In the genomic region with DNA sequence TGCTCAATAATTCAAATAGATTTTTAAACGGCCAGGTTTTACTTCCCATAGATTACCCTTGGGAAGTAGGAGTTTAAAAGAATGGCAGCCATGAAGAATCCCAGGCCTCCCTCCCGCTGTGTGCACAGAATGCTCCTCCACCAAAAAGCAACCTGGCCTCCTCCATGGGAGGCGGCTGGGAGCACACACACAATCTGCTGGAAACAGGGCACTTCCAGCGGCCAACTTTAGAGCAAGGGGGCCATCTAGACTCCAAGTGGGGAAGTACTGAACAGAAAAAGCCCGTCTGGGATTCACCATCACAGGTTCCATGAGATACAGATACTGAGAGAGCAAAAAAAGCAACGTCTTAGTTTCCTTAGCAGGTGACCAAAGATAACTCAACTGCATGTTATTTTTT, we compare ENCODE assay signal across 8 mouse cellular contexts.
DNase-seq lines count a peak whose midpoint lies in the region; ATAC-seq lines count a peak whose summit lies in the region.

No protein-coding gene starts in this region.

- H3K9me3 ChIP-seq in limb, embryonic 11.5 days (ENCODE audit: control insufficient read depth, low read length), result no peaks in the 10 kb centered on the region
- H3K9me3 ChIP-seq in limb, embryonic 10.5 days (replicated peaks), result no peaks in the 10 kb centered on the region
- no peaks in the 10 kb centered on the region for H3K9me3 ChIP-seq in hindbrain, embryonic 13.5 days
- no peaks in the 10 kb centered on the region for H3K9me3 ChIP-seq in midbrain, embryonic 10.5 days (replicated peaks)

- H3K27me3 ChIP-seq in limb, embryonic 11.5 days (ENCODE audit: control insufficient read depth, insufficient read depth, low read length), result no peaks in the 10 kb centered on the region
- H3K27me3 ChIP-seq in limb, embryonic 10.5 days (ENCODE audit: low read depth, poor library complexity, severe bottlenecking), result no peaks in the 10 kb centered on the region
- H3K27me3 ChIP-seq in hindbrain, embryonic 13.5 days, result no peaks in the 10 kb centered on the region
- H3K27me3 ChIP-seq in midbrain, embryonic 10.5 days (ENCODE audit: low read depth, poor library complexity, severe bottlenecking), result no peaks in the 10 kb centered on the region

- peak; percentile 62 for DNase-seq in limb, embryonic 11.5 days (ENCODE audit: low spot score)
- DNase-seq in limb, embryonic 10.5 days (ENCODE audit: low spot score), result no peak
- peak; percentile 53 to 72 for DNase-seq in cerebellum, postnatal 25 days
- peak; percentile 59 for DNase-seq in midbrain, embryonic 10.5 days (ENCODE audit: low spot score)
- no peak for DNase-seq in natural killer cell, adult 2 months (ENCODE audit: low spot score in 2 of 2)
- no peak for DNase-seq in spleen, postnatal 36 days (ENCODE audit: low spot score in 2 of 2)

- 17% methylated on average over 6 of the region's 6 CpGs for WGBS in limb, embryonic 11.5 days
- 21% methylated on average over 6 of the region's 6 CpGs for WGBS in limb, embryonic 10.5 days
- 9% methylated on average over 6 of the region's 6 CpGs for WGBS in hindbrain, embryonic 13.5 days
- 14% methylated on average over 6 of the region's 6 CpGs for WGBS in midbrain, embryonic 10.5 days

- H3K27ac ChIP-seq in limb, embryonic 11.5 days (replicated peaks; ENCODE audit: low read depth, low read length), result no peak overlapping the region
- no peak overlapping the region for H3K27ac ChIP-seq in limb, embryonic 10.5 days
- H3K27ac ChIP-seq in hindbrain, embryonic 13.5 days, result no peak overlapping the region
- H3K27ac ChIP-seq in midbrain, embryonic 10.5 days (replicated peaks), result no peak overlapping the region

- H3K9ac ChIP-seq in limb, embryonic 11.5 days (ENCODE audit: low read length), result no peak overlapping the region
- H3K9ac ChIP-seq in hindbrain, embryonic 13.5 days, result no peak overlapping the region

- no peak overlapping the region for H3K4me3 ChIP-seq in limb, embryonic 11.5 days (ENCODE audit: low read depth, low read length)
- no peak overlapping the region for H3K4me3 ChIP-seq in limb, embryonic 10.5 days
- no peak overlapping the region for H3K4me3 ChIP-seq in hindbrain, embryonic 13.5 days
- H3K4me3 ChIP-seq in midbrain, embryonic 10.5 days, result no peak overlapping the region

- H3K4me1 ChIP-seq in limb, embryonic 11.5 days (ENCODE audit: control insufficient read depth, insufficient read depth, low read length), result no peaks in the 10 kb centered on the region
- peaks cover 7% of the 10 kb centered on the region; the same call in 1 of the 2 replicates for H3K4me1 ChIP-seq in limb, embryonic 10.5 days
- no peaks in the 10 kb centered on the region for H3K4me1 ChIP-seq in hindbrain, embryonic 13.5 days (replicated peaks)
- H3K4me1 ChIP-seq in midbrain, embryonic 10.5 days, result peaks cover 5% of the 10 kb centered on the region; the same call in 1 of the 2 replicates

- no peaks in the 10 kb centered on the region for H3K36me3 ChIP-seq in limb, embryonic 11.5 days (ENCODE audit: control insufficient read depth, insufficient read depth, low read length)
- no peaks in the 10 kb centered on the region for H3K36me3 ChIP-seq in limb, embryonic 10.5 days
- H3K36me3 ChIP-seq in hindbrain, embryonic 13.5 days, result no peaks in the 10 kb centered on the region
- H3K36me3 ChIP-seq in midbrain, embryonic 10.5 days, result no peaks in the 10 kb centered on the region

- ATAC-seq in limb, embryonic 11.5 days (ENCODE audit: insufficient number of reproducible peaks, low FRiP score, low TSS enrichment, low read depth), result peak; percentile 57; the same call in 1 of the 2 replicates
- ATAC-seq in hindbrain, embryonic 13.5 days (ENCODE audit: low FRiP score), result peak; percentile 88
- ATAC-seq in granulocyte monocyte progenitor cell, adult 5-6 weeks (replicated peaks; ENCODE audit: poor library complexity, severe bottlenecking), result no peak

- H3K4me2 ChIP-seq in limb, embryonic 11.5 days (ENCODE audit: low read depth, severe bottlenecking), result no peak overlapping the region
- H3K4me2 ChIP-seq in hindbrain, embryonic 13.5 days, result no peak overlapping the region

Comparison
In these comparisons a context has a peak if more than half of its experiments do, and no peak if none do; other contexts are left out.
1. DNase-seq: peak in limb, embryonic 11.5 days (single experiment), cerebellum, postnatal 25 days (2 of 2) and midbrain, embryonic 10.5 days (single experiment); none in limb, embryonic 10.5 days (single experiment), natural killer cell, adult 2 months (0 of 2) and spleen, postnatal 36 days (0 of 2).